Mouse (Mus musculus): ENCODE data around the gene Pacsin2.
"Not testable (repeated sequence)": the region's sequence is repeated elsewhere in the genome, so short reads cannot be mapped to it uniquely, and the experiment has no call there.

Gene Pacsin2

GRCm38 (mm10) chr15:83481236-83481780 lies 16.9 kb upstream of the Pacsin2 start:
- no peak for DNase-seq (ENCODE audit: low read depth in 1 of 2, low spot score in 2 of 2)

- no peak for DNase-seq (ENCODE audit: low read depth in 1 of 2, low spot score in 2 of 2)
Observed at GRCm38 (mm10) chr15:83479818-83480217, 15.4 kb upstream of the Pacsin2 start.

- no peak for DNase-seq (ENCODE audit: low read depth in 1 of 2, low spot score in 2 of 2)
Observed at GRCm38 (mm10) chr15:83478096-83478495, 13.7 kb upstream of the Pacsin2 start.

- DNase-seq (ENCODE audit: low read depth in 1 of 2, low spot score in 2 of 2), result no peak
Observed at GRCm38 (mm10) chr15:83476593-83477273, 12.3 kb upstream of the Pacsin2 start.

- DNase-seq (ENCODE audit: low read depth in 1 of 2, low spot score in 2 of 2), result no peak
Observed at GRCm38 (mm10) chr15:83474466-83474836, 10.0 kb upstream of the Pacsin2 start.

GRCm38 (mm10) chr15:83473832-83474465 lies 9.5 kb upstream of the Pacsin2 start:
- peak; percentile 46 to 48 for DNase-seq (ENCODE audit: low read depth in 1 of 2, low spot score in 2 of 2)

GRCm38 (mm10) chr15:83473251-83473650 lies 8.8 kb upstream of the Pacsin2 start:
- no peak for DNase-seq (ENCODE audit: low read depth in 1 of 2, low spot score in 2 of 2)

- no peak for DNase-seq (ENCODE audit: low read depth in 1 of 2, low spot score in 2 of 2)
Observed at GRCm38 (mm10) chr15:83471476-83471875, 7.1 kb upstream of the Pacsin2 start.

- no peak for DNase-seq (ENCODE audit: low read depth in 1 of 2, low spot score in 2 of 2)
Observed at GRCm38 (mm10) chr15:83470443-83470842, 6.0 kb upstream of the Pacsin2 start.

GRCm38 (mm10) chr15:83469279-83469821 lies 4.9 kb upstream of the Pacsin2 start:
- no peak for DNase-seq (ENCODE audit: low read depth in 1 of 2, low spot score in 2 of 2)

- DNase-seq (ENCODE audit: low read depth in 1 of 2, low spot score in 2 of 2), result no peak
Observed at GRCm38 (mm10) chr15:83467232-83467966, 3.0 kb upstream of the Pacsin2 start.

- no peak for DNase-seq (ENCODE audit: low read depth in 1 of 2, low spot score in 2 of 2)
Observed at GRCm38 (mm10) chr15:83466331-83466730, 1.9 kb upstream of the Pacsin2 start.

GRCm38 (mm10) chr15:83464905-83465650 lies 672 bp upstream of the Pacsin2 start:
- DNase-seq (ENCODE audit: low read depth in 1 of 2, low spot score in 2 of 2), result no peak

- DNase-seq (ENCODE audit: low read depth in 1 of 2, low spot score in 2 of 2), result no peak
Observed at GRCm38 (mm10) chr15:83463369-83464082, 880 bp downstream of the Pacsin2 start.

- DNase-seq (ENCODE audit: low read depth in 1 of 2, low spot score in 2 of 2), result not testable (repeated sequence)
Observed at GRCm38 (mm10) chr15:83462349-83462748, 2.1 kb downstream of the Pacsin2 start.

- DNase-seq (ENCODE audit: low read depth in 1 of 2, low spot score in 2 of 2), result no peak
Observed at GRCm38 (mm10) chr15:83460891-83461290, 3.5 kb downstream of the Pacsin2 start.

GRCm38 (mm10) chr15:83457541-83457940 lies 6.9 kb downstream of the Pacsin2 start:
- DNase-seq (ENCODE audit: low read depth in 1 of 2, low spot score in 2 of 2), result no peak

- no peak for DNase-seq (ENCODE audit: low read depth in 1 of 2, low spot score in 2 of 2)
Observed at GRCm38 (mm10) chr15:83455637-83456036, 8.8 kb downstream of the Pacsin2 start.

- DNase-seq (ENCODE audit: low read depth in 1 of 2, low spot score in 2 of 2), result no peak
Observed at GRCm38 (mm10) chr15:83455034-83455433, 9.4 kb downstream of the Pacsin2 start.

- no peak for DNase-seq (ENCODE audit: low read depth in 1 of 2, low spot score in 2 of 2)
Observed at GRCm38 (mm10) chr15:83454419-83454818, 10.0 kb downstream of the Pacsin2 start.

All from monocyte, adult 2 months (primary cell).